Mouse (Mus musculus) retina, adult 2 months (tissue): ENCODE data around the gene Ankrd34a.

Experiments
- DNase-seq: peaks from one replicate; pipeline ENCODE4 v3.0.0-alpha.2; 2012; ENCODE audit warnings: low read depth, low spot score

The Ankrd34a gene

GRCm38 (mm10) chr3:96563267-96563666 lies 33.2 kb upstream of the Ankrd34a start:
- no peak for DNase-seq

- no peak for DNase-seq
Measured at GRCm38 (mm10) chr3:96563911-96564632, 32.4 kb upstream of the Ankrd34a start.

- no peak for DNase-seq
Measured at GRCm38 (mm10) chr3:96564633-96565032, 31.8 kb upstream of the Ankrd34a start.

- no peak for DNase-seq
Measured at GRCm38 (mm10) chr3:96565105-96565504, 31.3 kb upstream of the Ankrd34a start.

GRCm38 (mm10) chr3:96566661-96567450 lies 29.6 kb upstream of the Ankrd34a start:
- DNase-seq = no peak

GRCm38 (mm10) chr3:96568605-96569004 lies 27.8 kb upstream of the Ankrd34a start:
- DNase-seq = no peak

- DNase-seq = no peak
Measured at GRCm38 (mm10) chr3:96569506-96569905, 26.9 kb upstream of the Ankrd34a start.

GRCm38 (mm10) chr3:96569966-96570605 lies 26.4 kb upstream of the Ankrd34a start:
- no peak for DNase-seq

- DNase-seq = no peak
Measured at GRCm38 (mm10) chr3:96570643-96571042, 25.8 kb upstream of the Ankrd34a start.

- DNase-seq = no peak
Measured at GRCm38 (mm10) chr3:96571336-96571735, 25.1 kb upstream of the Ankrd34a start.

- no peak for DNase-seq
Measured at GRCm38 (mm10) chr3:96571896-96572698, 24.3 kb upstream of the Ankrd34a start.

- DNase-seq = no peak
Measured at GRCm38 (mm10) chr3:96573611-96574511, 22.6 kb upstream of the Ankrd34a start.

GRCm38 (mm10) chr3:96575272-96575984 lies 21.0 kb upstream of the Ankrd34a start:
- DNase-seq = no peak

- DNase-seq = no peak
Measured at GRCm38 (mm10) chr3:96576005-96576658, 20.3 kb upstream of the Ankrd34a start.

- DNase-seq = no peak
Measured at GRCm38 (mm10) chr3:96576690-96577541, 19.5 kb upstream of the Ankrd34a start, which contains the start of gene Gm16253. Gene Gm16253 (plus strand): TSS chr3:96576984.

- no peak for DNase-seq
Measured at GRCm38 (mm10) chr3:96577566-96577965, 18.9 kb upstream of the Ankrd34a start.

- no peak for DNase-seq
Measured at GRCm38 (mm10) chr3:96578561-96579238, 17.7 kb upstream of the Ankrd34a start.

GRCm38 (mm10) chr3:96579239-96579750 lies 17.1 kb upstream of the Ankrd34a start:
- DNase-seq = no peak
